Mouse (Mus musculus): ENCODE results near the gene I0C0044D17Rik. TPM values are rescaled to one million over a fixed set of nuclear protein-coding genes. Genes with fewer than 3 reads are reported as not detected.
"Not testable (repeated sequence)": the region's sequence is repeated elsewhere in the genome, so short reads cannot be mapped to it uniquely, and the experiment has no call there.

The I0C0044D17Rik gene
- not detected in 2 replicates for polyA plus RNA-seq (2015; fragmentation: Nextera tagmentation; extraction: Ambion mirVana)

GRCm38 (mm10) chr4:98823740-98824139 lies at the start of gene I0C0044D17Rik:
TSS of gene I0C0044D17Rik (minus strand) at chr4:98823840.
- H3K27ac ChIP-seq; H3K4me2 ChIP-seq (ENCODE audit: low read length); ATAC-seq (replicated peaks; ENCODE audit: low FRiP score, low read depth); H3K9me3 ChIP-seq (replicated peaks; ENCODE audit: low read length); H3K27me3 ChIP-seq (ENCODE audit: insufficient read depth, low read length); H3K4me1 ChIP-seq (replicated peaks; ENCODE audit: insufficient read depth, low read length); H3K9ac ChIP-seq (ENCODE audit: low read depth, low read length); H3K36me3 ChIP-seq (ENCODE audit: insufficient read depth, low read length); DNase-seq (ENCODE audit: low spot score); H3K4me3 ChIP-seq (replicated peaks; ENCODE audit: low read depth, low read length): not testable (repeated sequence)
- 86% methylated on average over 1 of the region's 1 CpGs for WGBS

GRCm38 (mm10) chr4:98865386-98866237 lies 42.0 kb upstream of the I0C0044D17Rik start:
- Histone ChIP-seq H3K27me3 (ENCODE audit: insufficient read depth, low read length) (no peaks in the 10 kb centered on the region), H3K4me1 (replicated peaks; ENCODE audit: insufficient read depth, low read length) (no peaks in the 10 kb centered on the region), H3K4me3 (replicated peaks; ENCODE audit: low read depth, low read length) (no peak overlapping the region), H3K9me3 (replicated peaks; ENCODE audit: low read length) (no peaks in the 10 kb centered on the region; the same call in 1 of the 2 replicates), H3K4me2 (ENCODE audit: low read length) (no peak overlapping the region), H3K36me3 (ENCODE audit: insufficient read depth, low read length) (no peaks in the 10 kb centered on the region), H3K27ac (no peak overlapping the region), H3K9ac (ENCODE audit: low read depth, low read length) (no peak overlapping the region)
- no peak for TF ChIP-seq CTCF (IDR thresholded peaks at IDR 0.05; ENCODE audit: low read depth)
- 76% methylated on average over 14 of the region's 14 CpGs for WGBS
- DNase-seq (ENCODE audit: low spot score), result no peak
- ATAC-seq (replicated peaks; ENCODE audit: low FRiP score, low read depth), result no peak

- WGBS, result 73% methylated on average over 3 of the region's 3 CpGs
- H3K4me3 ChIP-seq (replicated peaks; ENCODE audit: low read depth, low read length), result no peak overlapping the region
- no peaks in the 10 kb centered on the region; the same call in 1 of the 2 replicates for H3K9me3 ChIP-seq (replicated peaks; ENCODE audit: low read length)
Observed at GRCm38 (mm10) chr4:98864546-98864945, 40.9 kb upstream of the I0C0044D17Rik start.

DNA sequence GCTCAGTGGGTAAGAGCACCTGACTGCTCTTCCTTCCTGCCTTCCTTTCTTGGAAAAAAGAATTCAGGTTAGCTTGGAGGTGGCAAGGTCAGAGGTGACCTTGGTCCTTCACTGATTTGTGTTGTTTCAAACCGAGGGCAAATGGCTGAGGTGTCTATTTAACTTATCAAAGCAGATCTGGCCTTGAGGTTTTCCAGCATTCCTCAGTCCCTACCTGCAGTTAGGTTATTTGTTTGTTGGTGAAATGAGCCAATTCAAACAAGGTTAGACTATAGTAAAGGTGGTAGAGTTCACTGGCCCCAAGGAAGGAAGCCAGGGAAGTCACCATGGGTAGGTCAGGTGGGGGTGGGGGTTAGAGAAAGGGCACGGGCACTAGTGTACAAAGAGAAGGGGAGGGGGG lies 40.5 kb upstream of the I0C0044D17Rik start:
- no peaks in the 10 kb centered on the region for H3K27me3 ChIP-seq (ENCODE audit: insufficient read depth, low read length)
- H3K36me3 ChIP-seq (ENCODE audit: insufficient read depth, low read length), result no peaks in the 10 kb centered on the region
- TF ChIP-seq CTCF (IDR thresholded peaks at IDR 0.05; ENCODE audit: low read depth), result no peak
- DNase-seq (ENCODE audit: low spot score), result no peak
- whole genome bisulfite sequencing, result 29% methylated on average over 1 of the region's 2 CpGs
- no peaks in the 10 kb centered on the region; the same call in 1 of the 2 replicates for H3K9me3 ChIP-seq (replicated peaks; ENCODE audit: low read length)
- H3K4me1 ChIP-seq (replicated peaks; ENCODE audit: insufficient read depth, low read length), result no peaks in the 10 kb centered on the region
- H3K4me3 ChIP-seq (replicated peaks; ENCODE audit: low read depth, low read length), result no peak overlapping the region
- H3K4me2 ChIP-seq (ENCODE audit: low read length), result no peak overlapping the region
- no peak for ATAC-seq (replicated peaks; ENCODE audit: low FRiP score, low read depth)
- no peak overlapping the region for H3K27ac ChIP-seq
- no peak overlapping the region for H3K9ac ChIP-seq (ENCODE audit: low read depth, low read length)

More at GRCm38 (mm10) chr4:98864546-98864945, 40.9 kb upstream of the I0C0044D17Rik start:
- no peak for ATAC-seq (replicated peaks; ENCODE audit: low FRiP score, low read depth)
- H3K27ac ChIP-seq, result no peak overlapping the region
- H3K4me2 ChIP-seq (ENCODE audit: low read length), result no peak overlapping the region
- no peaks in the 10 kb centered on the region for H3K4me1 ChIP-seq (replicated peaks; ENCODE audit: insufficient read depth, low read length)
- H3K36me3 ChIP-seq (ENCODE audit: insufficient read depth, low read length), result no peaks in the 10 kb centered on the region
- TF ChIP-seq CTCF (IDR thresholded peaks at IDR 0.05; ENCODE audit: low read depth), result no peak
- DNase-seq (ENCODE audit: low spot score), result no peak
- no peaks in the 10 kb centered on the region for H3K27me3 ChIP-seq (ENCODE audit: insufficient read depth, low read length)
- no peak overlapping the region for H3K9ac ChIP-seq (ENCODE audit: low read depth, low read length)

DNA sequence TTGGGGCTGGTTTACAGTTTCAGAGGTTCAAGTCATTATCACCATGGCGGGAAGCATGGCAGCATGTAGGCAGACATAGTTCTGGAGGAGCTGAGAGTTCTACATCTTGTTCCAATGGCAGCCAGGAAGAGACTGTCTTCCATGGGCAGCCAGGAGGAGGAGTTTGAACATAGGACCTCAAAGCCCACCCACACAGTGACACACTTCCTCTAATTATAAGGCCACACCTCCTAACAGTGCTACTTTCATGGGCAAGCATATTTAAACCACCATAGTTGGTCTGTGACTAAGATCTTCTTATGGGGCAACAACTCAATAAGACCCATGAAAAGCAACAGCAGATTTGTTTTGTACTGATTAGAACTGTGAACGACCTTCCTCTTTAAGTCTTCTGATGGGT lies 39.8 kb upstream of the I0C0044D17Rik start:
- H3K4me1 ChIP-seq (replicated peaks; ENCODE audit: insufficient read depth, low read length), result no peaks in the 10 kb centered on the region
- H3K36me3 ChIP-seq (ENCODE audit: insufficient read depth, low read length), result no peaks in the 10 kb centered on the region
- H3K4me3 ChIP-seq (replicated peaks; ENCODE audit: low read depth, low read length), result no peak overlapping the region
- no peak overlapping the region for H3K9ac ChIP-seq (ENCODE audit: low read depth, low read length)
- WGBS, result 85% methylated on average over 2 of the region's 2 CpGs
- H3K4me2 ChIP-seq (ENCODE audit: low read length), result no peak overlapping the region
- DNase-seq (ENCODE audit: low spot score) (no peak), ATAC-seq (replicated peaks; ENCODE audit: low FRiP score, low read depth) (no peak)
- no peaks in the 10 kb centered on the region for H3K27me3 ChIP-seq (ENCODE audit: insufficient read depth, low read length)
- no peaks in the 10 kb centered on the region; the same call in 1 of the 2 replicates for H3K9me3 ChIP-seq (replicated peaks; ENCODE audit: low read length)
- H3K27ac ChIP-seq, result no peak overlapping the region
- TF ChIP-seq CTCF (IDR thresholded peaks at IDR 0.05; ENCODE audit: low read depth), result no peak

- Histone ChIP-seq H3K9me3 (replicated peaks; ENCODE audit: low read length) (no peaks in the 10 kb centered on the region), H3K4me3 (replicated peaks; ENCODE audit: low read depth, low read length) (no peak overlapping the region), H3K27ac (no peak overlapping the region), H3K36me3 (ENCODE audit: insufficient read depth, low read length) (no peaks in the 10 kb centered on the region), H3K9ac (ENCODE audit: low read depth, low read length) (no peak overlapping the region), H3K4me1 (replicated peaks; ENCODE audit: insufficient read depth, low read length) (no peaks in the 10 kb centered on the region), H3K27me3 (ENCODE audit: insufficient read depth, low read length) (no peaks in the 10 kb centered on the region), H3K4me2 (ENCODE audit: low read length) (no peak overlapping the region)
- DNase-seq (ENCODE audit: low spot score), result peak; percentile 34
- no peak for ATAC-seq (replicated peaks; ENCODE audit: low FRiP score, low read depth)
- no peak for TF ChIP-seq CTCF (IDR thresholded peaks at IDR 0.05; ENCODE audit: low read depth)
- WGBS, result 64% methylated on average over 4 of the region's 4 CpGs
Observed at GRCm38 (mm10) chr4:98858151-98858855, 34.7 kb upstream of the I0C0044D17Rik start.

Data from kidney, postnatal 0 days (tissue).